Mouse (Mus musculus) lung, postnatal 25 days (tissue): ENCODE measurements around the gene Foxn1.
A peak's percentile ranks its signal among the peaks of the same experiment; 100 is the strongest.

ENCODE experiments used
- DNase-seq: peaks from one replicate; pipeline ENCODE4 v3.0.0; 2022; ENCODE audit warnings: low spot score

The Foxn1 gene

DNA sequence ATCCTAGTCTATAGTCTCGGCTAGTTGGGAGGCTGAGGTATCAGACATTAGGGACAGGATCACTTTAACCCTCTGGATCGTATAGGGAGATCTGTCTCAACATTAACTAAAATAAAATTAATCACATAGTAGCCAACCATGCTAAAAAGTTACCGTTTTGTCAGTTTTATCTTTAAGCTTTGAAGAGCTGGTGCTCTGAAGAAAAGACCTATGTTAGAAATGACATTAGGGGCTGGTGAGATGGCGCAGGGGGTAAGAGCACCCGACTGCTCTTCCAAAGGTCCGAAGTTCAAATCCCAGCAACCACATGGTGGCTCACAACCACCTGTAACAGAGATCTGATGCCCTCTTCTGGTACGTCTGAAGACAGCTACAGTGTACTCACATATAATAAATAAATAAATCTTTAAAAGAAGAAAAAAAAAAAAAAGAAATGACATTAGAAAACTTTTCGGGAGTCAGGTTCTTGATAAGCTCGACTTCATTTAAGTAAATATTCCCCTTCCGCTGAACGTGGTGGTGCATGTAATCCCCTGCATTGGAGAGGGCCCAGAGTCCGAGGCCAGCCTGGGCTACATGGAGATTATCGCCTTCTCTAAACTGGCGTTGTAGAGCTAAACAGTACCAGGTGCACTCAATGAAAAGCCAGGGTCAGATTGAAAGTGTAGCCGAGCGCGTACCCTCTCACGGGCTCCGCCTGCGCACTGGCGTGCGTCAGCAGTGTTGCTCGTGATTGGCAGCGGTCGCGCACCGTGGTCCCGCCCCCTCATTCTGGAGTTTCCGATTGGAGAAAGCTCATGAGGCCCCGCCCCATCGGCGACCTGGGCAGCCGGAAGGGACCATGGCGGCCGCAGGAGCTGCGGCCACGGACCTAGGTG, 58.5 kb downstream of the Foxn1 start, which contains the start of gene Pigs:
Gene Pigs, plus strand, starts transcription at position 782 of the 878 bp plus-strand sequence.
- peak; percentile 98 for DNase-seq

DNA sequence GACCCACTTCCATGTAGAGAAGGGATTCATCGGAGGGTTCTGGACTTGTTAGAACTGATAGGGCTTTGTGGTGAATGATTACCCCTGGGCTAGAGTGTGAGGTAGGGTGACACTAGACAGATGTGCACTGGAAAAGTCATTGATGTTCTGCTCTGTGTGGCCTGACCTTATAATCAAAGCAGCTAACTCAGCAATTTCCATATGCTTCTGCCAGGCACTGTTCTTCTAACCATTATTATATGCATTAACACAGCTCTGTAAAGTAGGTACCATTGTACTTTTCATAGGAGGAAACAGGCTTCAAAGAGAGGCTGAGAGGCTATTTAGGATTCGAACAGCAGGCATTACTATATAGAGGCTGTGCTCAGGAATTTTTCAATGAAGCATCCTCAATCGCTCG, 59.1 kb downstream of the Foxn1 start:
- DNase-seq = no peak

DNA sequence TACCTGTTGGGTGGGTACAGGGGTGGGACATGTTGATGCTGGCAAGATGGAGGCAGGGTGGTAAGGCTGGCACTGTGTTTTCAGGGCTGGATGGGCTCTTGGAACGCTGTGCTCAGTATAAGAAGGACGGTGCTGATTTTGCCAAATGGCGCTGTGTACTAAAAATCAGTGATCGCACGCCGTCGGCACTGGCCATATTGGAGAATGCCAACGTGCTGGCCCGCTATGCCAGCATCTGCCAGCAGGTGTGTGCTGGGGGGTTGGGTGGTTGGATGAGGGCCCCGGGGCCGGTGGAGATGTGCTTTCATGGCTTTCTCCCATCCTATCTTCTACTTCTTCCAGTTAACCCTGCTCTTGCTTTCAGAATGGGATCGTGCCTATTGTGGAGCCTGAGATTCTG, 61.4 kb downstream of the Foxn1 start:
- DNase-seq = no peak

DNA sequence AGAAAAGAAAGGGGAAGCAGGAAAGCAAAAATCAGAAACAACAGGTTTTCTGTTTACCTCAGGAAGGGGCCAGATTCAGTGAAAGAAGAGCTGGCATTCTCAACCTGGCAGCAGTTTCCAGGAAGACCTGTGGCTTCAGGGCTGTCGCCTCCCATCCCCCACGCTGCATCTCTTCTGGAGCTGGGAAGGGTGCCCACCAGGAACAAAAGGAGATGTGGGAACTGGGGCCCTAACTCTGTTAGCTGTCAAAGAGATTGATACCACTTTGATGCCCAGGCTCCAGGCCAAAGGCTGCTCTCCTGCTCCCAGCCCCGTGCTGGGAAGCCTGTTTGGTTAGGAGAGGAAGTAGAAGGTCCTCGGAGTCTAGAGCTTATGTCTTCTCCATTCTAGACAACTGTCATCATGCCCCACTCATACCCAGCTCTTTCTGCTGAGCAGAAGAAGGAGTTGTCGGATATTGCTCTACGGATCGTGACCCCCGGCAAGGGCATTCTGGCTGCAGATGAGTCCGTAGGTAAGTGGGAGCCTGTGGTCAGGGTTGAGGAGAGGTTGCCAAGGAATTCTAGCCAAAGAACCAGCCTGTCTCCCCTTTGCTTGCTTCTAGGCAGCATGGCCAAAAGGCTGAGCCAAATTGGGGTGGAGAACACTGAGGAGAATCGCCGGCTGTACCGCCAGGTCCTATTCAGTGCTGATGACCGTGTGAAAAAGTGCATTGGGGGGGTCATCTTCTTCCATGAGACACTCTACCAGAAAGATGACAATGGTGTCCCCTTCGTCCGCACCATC, 62.2 kb downstream of the Foxn1 start:
- DNase-seq = no peak

DNA sequence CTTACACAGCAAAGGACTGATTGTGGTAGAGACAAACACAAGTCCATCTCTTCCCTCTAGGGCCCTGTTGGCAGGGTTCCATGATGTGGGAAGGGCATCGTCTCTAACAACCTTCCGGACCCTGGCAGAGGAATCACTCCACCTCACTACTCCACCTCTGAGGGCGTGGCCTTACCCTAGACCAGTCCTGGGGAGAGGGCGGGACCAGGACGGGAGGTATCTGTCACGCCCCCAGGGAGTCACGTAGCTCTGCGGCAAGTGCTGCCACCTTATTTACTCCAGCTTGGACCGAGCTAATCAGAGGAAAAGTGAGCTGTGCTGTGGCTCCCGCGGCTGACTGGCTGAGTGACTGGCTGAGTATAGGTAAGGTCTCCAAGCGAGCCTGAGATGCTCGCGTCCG, 63.5 kb downstream of the Foxn1 start, which contains the start of gene Aldoc:
Gene Aldoc, plus strand, starts transcription at position 109 of the 400 bp plus-strand sequence.
- peak; percentile 93 for DNase-seq

DNA sequence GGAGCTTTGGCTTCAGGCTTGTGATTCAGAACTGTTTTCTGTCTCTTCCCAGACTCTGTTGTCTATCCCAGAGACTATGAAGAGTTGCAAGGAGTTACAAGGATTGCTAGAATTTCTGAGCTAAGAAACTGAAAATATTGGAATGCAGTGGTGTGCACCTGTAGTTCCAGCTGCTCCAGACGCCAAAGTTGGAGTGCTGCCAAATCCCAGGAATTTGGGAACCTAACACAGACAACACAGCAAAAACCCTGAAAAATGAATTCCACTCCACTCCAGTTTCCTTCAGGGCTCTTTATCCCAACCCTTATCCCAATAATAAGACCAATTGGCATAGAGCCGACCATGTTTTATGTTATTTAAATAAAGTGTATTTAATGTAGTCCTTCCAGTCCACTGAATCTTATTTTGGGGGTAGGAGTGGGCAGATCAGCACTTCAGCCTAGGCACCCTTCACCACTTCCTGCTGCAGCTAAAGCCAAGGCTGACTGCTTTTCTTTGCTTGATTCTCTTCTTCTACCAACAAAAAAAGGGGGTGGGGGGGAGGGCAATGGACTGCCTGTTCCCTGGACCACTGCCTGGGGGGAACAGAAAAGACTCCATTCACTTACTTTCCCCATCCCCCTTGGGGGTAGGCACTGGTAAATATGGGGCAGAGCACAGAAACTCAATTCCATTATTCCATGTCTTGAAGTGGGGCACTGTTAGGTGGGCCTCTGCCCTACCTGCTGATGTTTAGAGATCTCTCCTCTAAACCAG, 64.1 kb downstream of the Foxn1 start:
- no peak for DNase-seq

DNA sequence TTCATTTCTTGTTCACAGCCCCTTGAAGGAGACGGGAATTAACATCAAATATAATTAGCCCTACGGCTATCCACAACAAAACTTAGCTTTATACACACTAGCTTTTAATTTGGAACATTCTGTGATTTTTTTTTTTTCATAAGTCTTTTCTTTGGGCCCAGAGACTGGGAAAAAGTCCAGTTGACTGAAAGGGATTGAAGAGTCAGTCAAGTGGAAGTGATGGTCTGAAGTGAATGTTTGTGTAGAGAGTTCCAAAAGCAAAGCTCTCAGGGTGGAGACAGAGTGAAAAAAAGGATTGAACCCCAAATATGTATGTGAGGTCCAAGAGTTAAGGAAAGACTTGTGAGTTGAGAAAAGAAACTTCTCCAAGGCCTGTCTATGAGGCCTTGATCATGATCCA, 67.9 kb downstream of the Foxn1 start:
- no peak for DNase-seq

DNA sequence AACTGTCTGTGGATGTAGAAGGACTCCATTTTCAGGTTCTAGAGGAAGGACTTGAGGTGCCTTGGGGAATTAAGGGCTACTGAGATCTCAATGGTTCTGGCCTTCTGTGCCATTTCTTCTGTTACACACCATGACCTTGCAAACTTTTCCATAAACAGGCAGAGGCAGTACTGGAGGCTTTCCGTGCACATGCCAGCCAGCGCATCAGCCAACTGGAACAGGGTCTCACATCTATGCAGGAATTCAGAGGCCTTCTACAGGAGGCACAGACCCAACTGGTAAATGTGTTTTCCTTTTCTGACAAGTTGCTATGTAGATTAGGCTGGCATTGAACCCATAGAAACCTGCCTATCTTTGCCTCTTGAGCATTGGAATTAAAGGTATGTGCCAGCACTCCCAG, 72.7 kb downstream of the Foxn1 start:
- DNase-seq = no peak

DNA sequence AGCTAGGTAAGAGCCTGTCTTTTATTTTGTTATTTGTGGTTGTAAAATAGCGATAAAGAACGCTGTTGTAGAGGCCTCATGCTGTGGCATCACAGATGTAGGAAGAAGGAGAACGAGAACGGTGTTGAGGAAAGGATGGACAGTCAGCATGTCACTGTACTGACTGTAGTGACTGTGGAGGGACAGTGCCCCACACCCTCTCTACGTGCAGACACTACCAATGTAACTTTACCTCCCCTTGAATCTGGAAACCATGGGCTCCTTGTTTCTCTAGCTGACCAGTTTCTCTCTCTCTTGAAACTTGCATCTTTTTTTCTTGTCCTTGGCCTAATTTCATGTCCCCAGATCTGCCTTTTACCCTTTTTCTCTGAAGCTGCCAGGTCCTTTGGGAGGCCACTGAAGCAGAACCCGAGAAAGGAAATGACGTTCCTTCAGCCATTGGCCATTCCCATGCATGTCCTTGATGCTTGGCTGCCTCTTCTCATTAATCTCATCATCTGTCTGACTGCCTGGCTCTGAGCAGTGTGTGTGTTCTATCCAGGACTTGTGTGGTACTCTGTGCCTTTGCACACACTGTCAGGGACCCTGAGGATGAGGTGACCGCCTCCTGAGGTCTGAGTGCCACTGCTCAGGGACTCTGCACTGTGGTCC, 75.4 kb downstream of the Foxn1 start:
- DNase-seq = no peak
